Mouse (Mus musculus) myocyte (in vitro differentiated cells): ENCODE measurements at regions not wholly inside any gene's neighbourhood (a gene's known extent, or its start where the extent isn't known, plus 50 kb on each side); places are given as distances from the start of the nearest gene placed in this dataset.

Source experiments
- CEBPB ChIP-seq: IDR thresholded peaks from 2 replicates; pipeline ENCODE4 v1.6.1; 2011; ENCODE audit warnings: mild to moderate bottlenecking, moderate library complexity; ENCODE audit not compliant: poor library complexity, insufficient read depth, severe bottlenecking
- E2F4 ChIP-seq: IDR thresholded peaks from one replicate; pipeline ENCODE4 v1.6.1; 2011; ENCODE audit warnings: mild to moderate bottlenecking, control low read depth, moderate library complexity; ENCODE audit not compliant: insufficient read depth
- MAX ChIP-seq: IDR thresholded peaks from one replicate; pipeline ENCODE4 v1.6.1; 2011; ENCODE audit warnings: low read depth, mild to moderate bottlenecking, control low read depth
- MYOG ChIP-seq, 3 experiments: IDR thresholded peaks; one replicate each; pipeline ENCODE4 v1.6.1; 2011; ENCODE audit warnings: control low read depth in 2 of 3, low read depth in 2 of 3, mild to moderate bottlenecking in 2 of 3; ENCODE audit not compliant: insufficient read length in 2 of 3, control insufficient read depth in 1 of 3, insufficient read depth in 1 of 3
- POLR2A ChIP-seq: IDR thresholded peaks from one replicate; pipeline ENCODE4 v1.6.1; 2011; ENCODE audit warnings: low read depth, mild to moderate bottlenecking, control low read depth, moderate library complexity; ENCODE audit not compliant: insufficient read length
- POLR2AphosphoS2 ChIP-seq: IDR thresholded peaks from one replicate; pipeline ENCODE4 v1.6.1; 2011; ENCODE audit warnings: low read depth, control low read depth; ENCODE audit not compliant: insufficient read length
- TCF12 ChIP-seq: IDR thresholded peaks from one replicate; pipeline ENCODE4 v1.6.1; 2011; ENCODE audit warnings: mild to moderate bottlenecking, control low read depth; ENCODE audit not compliant: poor library complexity, insufficient read depth, severe bottlenecking
- USF1 ChIP-seq: IDR thresholded peaks from one replicate; pipeline ENCODE4 v1.6.1; 2011; ENCODE audit warnings: low read depth, mild to moderate bottlenecking, control low read depth, moderate library complexity

DNA sequence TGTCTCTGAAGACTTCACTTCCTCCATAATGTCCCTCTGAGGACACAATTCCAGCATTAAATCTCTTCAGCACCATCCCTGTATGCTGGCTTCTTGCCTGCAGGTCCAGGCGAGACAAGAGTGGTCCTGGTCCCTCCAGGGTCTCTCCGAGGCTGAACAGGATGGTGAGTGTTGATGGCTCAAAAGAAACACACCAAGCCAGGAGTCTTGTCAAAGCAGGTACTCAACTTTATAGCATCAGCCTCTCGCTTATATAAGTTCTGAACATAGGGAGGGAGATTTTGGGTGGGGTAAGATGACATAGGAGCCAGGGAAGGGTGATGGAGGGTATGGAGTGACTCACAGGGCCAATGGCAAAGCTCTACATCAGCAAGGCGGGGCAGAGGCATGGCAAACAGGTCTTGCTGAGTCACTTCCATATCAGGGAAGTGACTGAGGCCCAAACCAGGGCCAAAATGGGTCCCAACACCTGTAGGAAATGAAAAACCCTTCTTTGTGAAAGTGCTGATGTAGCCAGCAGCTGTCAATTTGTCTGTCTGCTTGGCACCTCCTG, 111.7 kb downstream of the Rpl10-ps3 start:
- TF ChIP-seq MAX, result no peak
- TF ChIP-seq TCF12, result no peak
- no peak for TF ChIP-seq MYOG (IDR thresholded peaks at IDR 0.05; ENCODE audit: control insufficient read depth in 1 of 3, insufficient read depth in 1 of 3, insufficient read length in 2 of 3, low read depth in 2 of 3)
- no peak for TF ChIP-seq POLR2A
- no peak for TF ChIP-seq USF1
- TF ChIP-seq POLR2AphosphoS2, result no peak
- no peak for TF ChIP-seq E2F4
- no peak for TF ChIP-seq CEBPB
